26 mouse cellular contexts compared by ENCODE assay signal in genomic region chr11:69328517-69328916, GRCm38 (mm10). TPM values are rescaled to one million over a fixed set of nuclear protein-coding genes. Genes with fewer than 3 reads are reported as not detected.
DNase-seq lines count a peak whose midpoint lies in the region; ATAC-seq and TF ChIP-seq lines count a peak whose summit lies in the region.
"Had no signal": no experiment of that assay in that cellular context is flagged by ENCODE, and none has a peak within 500 bp of the region (broad histone marks: within the 10 kb centered on the region; RNA-seq: fewer than 3 reads in every experiment).

No protein-coding gene starts in this region.

- no peak for TF ChIP-seq POLR2A in testis, adult 2 months (IDR thresholded peaks at IDR 0.05; ENCODE audit: control insufficient read depth, low read depth, low read length)

- no peak overlapping the region for H3K4me2 ChIP-seq in lung, embryonic 14.5 days
- H3K4me2 ChIP-seq in liver, postnatal 0 days (ENCODE audit: low read depth, low read length), result no peak overlapping the region
- H3K4me2 ChIP-seq: embryonic facial prominence, embryonic 12.5 days; embryonic facial prominence, embryonic 15.5 days; heart, embryonic 11.5 days; hindbrain, embryonic 14.5 days had no signal

- DNase-seq in lung, embryonic 14.5 days, result peak; percentile 23
- no peak for DNase-seq in lung, postnatal 4 days
- no peak for DNase-seq in testis, postnatal 14 days (ENCODE audit: low spot score)
- peak; percentile 50 for DNase-seq in brain, adult 2 months (ENCODE audit: low read depth, low spot score)
- no peak for DNase-seq in liver, postnatal 0 days
- DNase-seq: adrenal gland, postnatal 10 days; adrenal gland, postnatal 36 days; cerebellum, adult 11 months; cerebellum, adult 2 months; cerebellum, adult 9-11 months; cerebellum, postnatal 25 days; forebrain, postnatal 0 days; gastrocnemius, adult 2 months; gastrocnemius, postnatal 14 days; heart, adult 11 months; heart, postnatal 10 days; heart, postnatal 36 days had no signal

- no peaks in the 10 kb centered on the region for H3K9me3 ChIP-seq in lung, embryonic 14.5 days (ENCODE audit: low read depth, low read length)
- H3K9me3 ChIP-seq in liver, postnatal 0 days (ENCODE audit: low read length), result no peaks in the 10 kb centered on the region
- H3K9me3 ChIP-seq: embryonic facial prominence, embryonic 12.5 days; embryonic facial prominence, embryonic 15.5 days had no signal

- TF ChIP-seq EP300 in liver, postnatal 0 days (IDR thresholded peaks at IDR 0.05; ENCODE audit: low read depth), result no peak

- no peak overlapping the region for H3K9ac ChIP-seq in lung, embryonic 14.5 days
- no peak overlapping the region for H3K9ac ChIP-seq in liver, postnatal 0 days (replicated peaks)
- H3K9ac ChIP-seq: embryonic facial prominence, embryonic 12.5 days; embryonic facial prominence, embryonic 15.5 days; forebrain, postnatal 0 days; hindbrain, embryonic 14.5 days had no signal

- 84% methylated on average over 6 of the region's 6 CpGs for WGBS in lung, embryonic 14.5 days
- WGBS in liver, postnatal 0 days (ENCODE audit: insufficient replicate concordance), result 80% methylated on average over 6 of the region's 6 CpGs

- H3K27me3 ChIP-seq in lung, embryonic 14.5 days (ENCODE audit: insufficient read depth, low read length), result peaks cover 18% of the 10 kb centered on the region
- H3K27me3 ChIP-seq in testis, adult 2 months (ENCODE audit: control insufficient read depth, insufficient read depth, low read length), result no peaks in the 10 kb centered on the region
- H3K27me3 ChIP-seq in liver, postnatal 0 days (ENCODE audit: insufficient read depth, low read length), result peaks cover 42% of the 10 kb centered on the region
- H3K27me3 ChIP-seq: Patski had no signal

- ATAC-seq in lung, embryonic 14.5 days (ENCODE audit: insufficient read depth), result no peak
- ATAC-seq in liver, postnatal 0 days, result no peak
- ATAC-seq: CD4-positive, CD25-positive, alpha-beta regulatory T cell, adult 4 months; forebrain, embryonic 14.5 days; forebrain, postnatal 0 days; hindbrain, postnatal 0 days; Patski had no signal

- no peaks in the 10 kb centered on the region for H3K36me3 ChIP-seq in lung, embryonic 14.5 days (ENCODE audit: insufficient read depth)
- no peaks in the 10 kb centered on the region for H3K36me3 ChIP-seq in testis, adult 2 months (ENCODE audit: control insufficient read depth, insufficient read depth, low read length)
- no peaks in the 10 kb centered on the region for H3K36me3 ChIP-seq in liver, postnatal 0 days (replicated peaks; ENCODE audit: insufficient read depth, low read length)
- H3K36me3 ChIP-seq: embryonic facial prominence, embryonic 12.5 days; embryonic facial prominence, embryonic 15.5 days had no signal

- no peak overlapping the region for H3K4me3 ChIP-seq in lung, embryonic 14.5 days (ENCODE audit: low read depth, low read length)
- H3K4me3 ChIP-seq in testis, adult 2 months (ENCODE audit: control insufficient read depth, low read depth, low read length), result peak overlapping the region; percentile 4
- no peak overlapping the region for H3K4me3 ChIP-seq in liver, postnatal 0 days (ENCODE audit: low read depth, low read length)
- H3K4me3 ChIP-seq: embryonic facial prominence, embryonic 12.5 days; embryonic facial prominence, embryonic 15.5 days; gastrocnemius, adult 2 months had no signal

- H3K4me1 ChIP-seq in lung, embryonic 14.5 days (ENCODE audit: insufficient read depth), result peaks cover 6% of the 10 kb centered on the region
- H3K4me1 ChIP-seq in testis, adult 2 months (ENCODE audit: control insufficient read depth, insufficient read depth, low read length), result peaks cover 28% of the 10 kb centered on the region
- peaks cover 31% of the 10 kb centered on the region for H3K4me1 ChIP-seq in liver, postnatal 0 days (ENCODE audit: insufficient read depth)

- no peak overlapping the region for H3K27ac ChIP-seq in lung, embryonic 14.5 days (ENCODE audit: low read depth)
- no peak overlapping the region for H3K27ac ChIP-seq in testis, adult 2 months (ENCODE audit: control insufficient read depth, insufficient read depth, low read depth, low read length)
- no peak overlapping the region for H3K27ac ChIP-seq in liver, postnatal 0 days (ENCODE audit: low read depth)
- H3K27ac ChIP-seq: embryonic facial prominence, embryonic 12.5 days; embryonic facial prominence, embryonic 15.5 days; gastrocnemius, adult 2 months; hindbrain, embryonic 14.5 days; hindbrain, postnatal 0 days had no signal

- no peak for TF ChIP-seq CTCF in lung, embryonic 14.5 days (IDR thresholded peaks at IDR 0.05; ENCODE audit: low read depth)
- no peak for TF ChIP-seq CTCF in testis, adult 2 months (IDR thresholded peaks at IDR 0.05; ENCODE audit: control insufficient read depth, insufficient read depth, insufficient replicate concordance, low read depth, low read length)
- no peak for TF ChIP-seq CTCF in liver, postnatal 0 days (IDR thresholded peaks at IDR 0.05; ENCODE audit: low read depth)

RNA-seq across cellular contexts. Expression of gene Kcnab3, which starts 2.5 kb away (rescaled TPM):
- polyA plus RNA-seq in lung, embryonic 14.5 days (2014; fragmentation: Nextera tagmentation; extraction: Ambion mirVana), result 0.89 and 1.3 TPM in 2 replicates
- 12.1 and 12.2 TPM in 2 replicates for polyA plus RNA-seq in testis, adult 2 months (2012; rRNA removed)
- 0.20 TPM in 2 replicates for polyA plus RNA-seq in liver, postnatal 0 days (2015; fragmentation: Nextera tagmentation; extraction: Ambion mirVana)

RNA-seq across cellular contexts. Expression of gene Trappc1, which starts 4.7 kb away (rescaled TPM):
- 143 and 150 TPM in 2 replicates for polyA plus RNA-seq in lung, embryonic 14.5 days (2014; fragmentation: Nextera tagmentation; extraction: Ambion mirVana)
- polyA plus RNA-seq in testis, adult 2 months (2012; rRNA removed), result 17.9 and 25.5 TPM in 2 replicates
- 71.5 and 72.0 TPM in 2 replicates for polyA plus RNA-seq in liver, postnatal 0 days (2015; fragmentation: Nextera tagmentation; extraction: Ambion mirVana)

RNA-seq across cellular contexts. Expression of gene Cntrob, which starts 4.9 kb away (rescaled TPM):
- 16.6 and 19.2 TPM in 2 replicates for polyA plus RNA-seq in lung, embryonic 14.5 days (2014; fragmentation: Nextera tagmentation; extraction: Ambion mirVana)
- polyA plus RNA-seq in testis, adult 2 months (2012; rRNA removed), result 20.6 and 21.6 TPM in 2 replicates
- polyA plus RNA-seq in liver, postnatal 0 days (2015; fragmentation: Nextera tagmentation; extraction: Ambion mirVana), result 4.1 and 5.6 TPM in 2 replicates

RNA-seq across cellular contexts. Expression of gene Rnf227, which starts 11.7 kb away (rescaled TPM):
- polyA plus RNA-seq in lung, embryonic 14.5 days (2014; fragmentation: Nextera tagmentation; extraction: Ambion mirVana), result 15.2 TPM in 2 replicates
- polyA plus RNA-seq in testis, adult 2 months (2012; rRNA removed), result 4.4 and 5.7 TPM in 2 replicates
- 0.87 and 1.3 TPM in 2 replicates for polyA plus RNA-seq in liver, postnatal 0 days (2015; fragmentation: Nextera tagmentation; extraction: Ambion mirVana)

RNA-seq across cellular contexts. Expression of gene Chd3, which starts 40.7 kb away (rescaled TPM):
- 57.3 and 59.9 TPM in 2 replicates for polyA plus RNA-seq in lung, embryonic 14.5 days (2014; fragmentation: Nextera tagmentation; extraction: Ambion mirVana)
- 49.4 and 52.5 TPM in 2 replicates for polyA plus RNA-seq in testis, adult 2 months (2012; rRNA removed)
- 7.8 and 8.7 TPM in 2 replicates for polyA plus RNA-seq in liver, postnatal 0 days (2015; fragmentation: Nextera tagmentation; extraction: Ambion mirVana)

Comparison
In these comparisons a context has a peak if more than half of its experiments do, and no peak if none do; other contexts are left out.
1. DNase-seq: peak in lung, embryonic 14.5 days (single experiment) and brain, adult 2 months (single experiment); none in lung, postnatal 4 days (0 of 2), testis, postnatal 14 days (single experiment) and liver, postnatal 0 days (single experiment).